Mouse (Mus musculus) ovary, adult 18-20 months (tissue): ENCODE measurements at regions not wholly inside any gene's neighbourhood (a gene's known extent, or its start where the extent isn't known, plus 50 kb on each side); places are given as distances from the start of the nearest gene placed in this dataset.

Experiments used
- DNase-seq: peaks from one replicate; pipeline ENCODE4 v3.0.0; 2022; ENCODE audit warnings: low spot score, mixed read lengths

DNA sequence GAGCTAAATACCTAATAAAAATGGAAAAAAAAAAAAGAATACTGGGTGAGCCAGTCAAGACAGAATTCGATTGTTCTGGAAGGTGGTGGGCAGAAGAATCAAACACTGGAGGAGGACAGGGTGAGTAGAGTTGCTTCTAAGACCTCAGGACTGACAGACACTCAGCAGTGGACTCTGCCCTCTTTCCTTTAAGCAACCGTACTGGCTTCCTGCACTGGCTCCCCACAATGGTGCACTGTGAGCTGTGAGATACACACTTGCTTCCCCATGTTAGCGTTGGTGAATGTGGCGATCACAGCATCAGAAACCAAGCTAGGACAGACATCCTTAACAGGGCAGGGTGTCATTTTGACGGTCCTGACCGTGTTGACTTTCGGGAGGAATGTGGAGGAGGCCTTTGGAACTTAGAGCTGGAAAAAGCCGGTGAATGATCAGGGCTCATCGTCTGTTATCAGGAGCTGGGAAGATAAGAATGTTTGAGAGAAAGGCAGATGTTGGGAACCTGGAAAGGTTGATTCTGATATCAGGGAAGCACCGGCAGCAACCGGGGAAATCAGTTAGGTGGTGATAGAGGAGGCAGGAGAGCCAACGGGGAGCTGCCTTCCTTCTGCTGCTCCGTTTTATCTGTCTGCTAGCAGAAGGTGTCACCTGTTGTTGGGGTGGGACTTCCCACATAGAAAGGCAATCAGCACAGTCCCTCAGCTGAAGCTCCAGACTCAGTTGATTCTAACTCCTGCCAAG lies 254.8 kb downstream of the Ajap1 start:
- no peak for DNase-seq

DNA sequence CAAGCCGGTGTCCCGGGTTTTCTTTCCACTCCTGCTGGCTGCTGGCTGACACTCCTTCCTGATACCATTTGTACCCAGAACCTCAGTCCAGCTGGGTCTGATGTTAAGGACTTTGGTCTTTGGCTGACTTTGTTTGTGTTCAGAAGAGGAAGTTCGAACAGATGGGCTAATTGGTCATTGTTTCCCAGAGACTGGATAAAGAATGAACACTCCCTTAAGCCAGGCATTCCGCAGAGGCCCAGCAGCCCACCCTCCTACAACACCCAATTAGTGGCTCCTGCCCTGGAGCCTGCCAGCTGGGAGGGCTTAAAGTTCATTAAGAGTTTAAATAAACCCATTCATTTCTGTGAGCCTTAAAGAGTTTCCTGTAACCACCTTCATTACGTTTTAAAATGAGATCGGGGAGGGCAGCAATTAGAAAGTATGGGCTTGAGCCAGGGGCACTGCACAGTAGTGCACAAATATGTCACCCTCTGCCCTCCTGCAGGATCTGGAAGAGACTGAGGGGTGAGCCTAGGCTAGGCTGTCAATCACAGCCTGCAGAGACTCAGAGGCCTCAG lies 257.9 kb downstream of the Ajap1 start:
- no peak for DNase-seq

DNA sequence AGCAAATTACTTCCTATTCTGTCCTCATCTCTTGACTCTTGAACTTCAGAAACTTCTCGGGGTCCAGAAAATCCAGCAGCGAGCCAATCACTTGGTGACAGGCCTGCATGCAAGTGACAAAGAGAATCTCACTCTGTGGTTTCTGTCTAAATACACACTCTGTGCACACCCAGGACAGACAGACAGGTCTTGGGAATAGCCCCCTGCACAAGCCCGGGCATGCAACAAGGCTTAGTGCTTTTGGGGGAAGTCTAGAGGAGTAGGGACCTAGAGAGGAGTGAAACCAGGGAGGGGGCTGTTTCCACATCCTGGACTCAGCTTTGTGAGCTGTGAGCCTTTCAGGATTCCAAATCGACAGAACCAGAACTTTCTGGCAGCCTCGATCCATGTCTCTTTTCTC lies 259.6 kb downstream of the Ajap1 start:
- no peak for DNase-seq

DNA sequence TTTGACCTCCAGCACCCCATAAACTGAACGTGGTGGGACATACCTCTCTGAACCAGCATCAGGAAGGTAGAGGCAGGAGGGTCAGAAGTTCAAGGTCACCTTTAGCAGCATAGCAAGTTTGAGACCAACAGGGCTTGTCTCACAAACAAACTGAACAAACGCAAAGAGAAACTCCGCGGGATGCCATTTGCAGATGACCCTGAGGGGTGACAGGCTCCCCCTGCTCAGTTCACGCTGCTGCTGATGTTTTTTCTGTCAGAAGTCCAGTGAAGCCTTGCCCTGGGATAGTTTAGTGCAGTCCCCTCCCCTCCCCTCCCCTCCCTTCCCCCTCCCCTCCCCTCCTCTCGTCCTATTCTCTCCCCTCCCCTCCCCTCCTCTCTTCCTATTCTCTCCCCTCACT lies 262.1 kb downstream of the Ajap1 start:
- DNase-seq = no peak

DNA sequence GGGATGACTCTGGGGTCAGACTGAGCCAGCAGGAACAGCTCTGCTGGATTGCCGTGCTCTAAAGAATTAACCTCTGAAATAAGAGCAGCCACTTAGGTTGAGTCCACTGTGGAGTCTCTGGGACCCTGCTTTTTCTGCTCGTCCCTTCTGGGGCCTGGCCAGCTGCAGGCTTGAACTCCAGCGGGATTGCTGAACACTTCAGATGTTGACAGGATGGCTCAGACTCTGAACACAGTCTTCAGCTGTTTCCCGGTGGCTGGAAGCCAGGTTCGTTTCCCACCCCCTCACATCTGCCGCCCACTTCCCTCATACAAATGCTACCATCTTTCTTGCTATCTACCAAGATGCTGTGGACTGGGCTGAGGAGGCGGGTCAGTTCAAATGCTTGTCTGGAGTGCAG lies 262.5 kb downstream of the Ajap1 start:
- DNase-seq = no peak

DNA sequence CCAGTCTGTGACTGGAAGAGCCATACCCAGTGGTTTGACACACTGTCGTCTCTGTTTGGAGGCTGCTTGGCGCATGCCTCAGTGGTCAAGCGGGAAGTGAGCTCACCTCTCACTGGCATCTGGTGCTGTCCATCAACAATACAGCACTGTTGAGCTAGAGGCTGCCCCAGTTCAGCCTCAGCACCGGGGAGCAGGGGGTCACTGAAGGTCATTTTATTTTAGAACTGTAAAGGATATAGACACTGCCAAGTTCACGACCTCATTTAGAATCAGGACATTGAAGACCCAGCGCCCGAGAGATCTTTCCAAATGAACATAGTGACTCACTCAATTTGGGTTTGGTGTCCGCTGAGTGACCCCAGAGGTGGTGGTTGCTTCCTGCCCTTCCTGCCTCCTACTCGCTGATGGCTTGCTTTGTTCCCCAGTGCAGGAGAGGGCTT lies 265.1 kb downstream of the Ajap1 start:
- DNase-seq = no peak

DNA sequence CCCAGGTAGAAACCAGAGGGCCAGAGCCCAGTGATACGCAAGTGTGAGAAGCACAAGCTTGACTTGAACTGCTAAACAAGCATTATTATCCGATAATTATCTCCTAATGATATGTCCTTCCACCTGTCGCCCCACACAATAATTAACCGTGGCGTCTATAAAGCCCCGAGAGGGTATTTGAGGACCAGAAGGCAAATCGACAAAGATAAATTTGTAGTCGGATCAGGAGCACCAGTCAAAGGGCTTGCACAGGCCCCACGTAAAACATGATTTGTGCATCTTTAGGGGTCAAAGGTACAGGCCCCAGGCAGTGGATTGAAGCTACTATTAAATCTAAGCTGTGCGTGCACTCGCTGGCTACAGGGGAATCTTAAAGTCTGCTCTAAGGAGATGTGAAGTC lies 270.5 kb downstream of the Ajap1 start:
- no peak for DNase-seq

DNA sequence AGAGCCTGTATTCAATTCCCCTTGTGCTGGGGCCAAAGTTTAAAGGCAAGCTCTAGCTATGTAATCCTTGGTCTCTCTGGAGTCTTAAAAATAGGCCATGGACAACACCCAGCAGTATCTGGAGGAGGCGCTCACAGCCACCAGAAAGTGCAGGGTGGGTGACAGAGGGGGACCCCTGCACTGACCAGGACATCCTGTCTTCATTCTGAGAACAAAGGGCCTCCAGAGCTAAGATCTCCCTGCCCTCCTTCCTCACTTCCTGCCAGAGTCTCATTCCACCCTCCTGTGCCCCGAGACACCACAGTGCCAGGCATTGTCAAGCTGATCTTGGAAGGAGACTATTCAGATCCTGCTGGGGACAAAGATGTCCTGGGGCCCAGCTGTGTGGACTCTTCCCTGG lies 273.8 kb downstream of the Ajap1 start:
- DNase-seq = no peak

DNA sequence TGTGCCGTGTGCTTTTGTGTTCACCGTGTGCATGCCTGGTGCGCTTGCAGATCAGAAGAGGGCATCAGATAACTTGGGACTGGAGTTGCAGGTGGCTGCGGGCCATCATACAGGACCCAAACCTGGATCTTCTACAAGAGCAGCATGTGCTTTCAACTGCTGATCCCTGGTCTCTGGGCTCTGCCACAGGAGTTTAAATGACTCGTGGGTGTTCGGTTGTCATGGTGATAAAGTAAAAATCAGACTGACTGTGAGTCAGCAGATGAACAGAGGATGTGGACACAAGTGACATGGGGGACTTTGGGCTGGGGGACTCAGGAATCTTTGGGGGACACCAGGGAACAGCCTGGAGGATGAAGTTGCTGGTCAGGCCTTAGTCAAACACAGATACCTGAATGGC lies 274.4 kb downstream of the Ajap1 start:
- no peak for DNase-seq

DNA sequence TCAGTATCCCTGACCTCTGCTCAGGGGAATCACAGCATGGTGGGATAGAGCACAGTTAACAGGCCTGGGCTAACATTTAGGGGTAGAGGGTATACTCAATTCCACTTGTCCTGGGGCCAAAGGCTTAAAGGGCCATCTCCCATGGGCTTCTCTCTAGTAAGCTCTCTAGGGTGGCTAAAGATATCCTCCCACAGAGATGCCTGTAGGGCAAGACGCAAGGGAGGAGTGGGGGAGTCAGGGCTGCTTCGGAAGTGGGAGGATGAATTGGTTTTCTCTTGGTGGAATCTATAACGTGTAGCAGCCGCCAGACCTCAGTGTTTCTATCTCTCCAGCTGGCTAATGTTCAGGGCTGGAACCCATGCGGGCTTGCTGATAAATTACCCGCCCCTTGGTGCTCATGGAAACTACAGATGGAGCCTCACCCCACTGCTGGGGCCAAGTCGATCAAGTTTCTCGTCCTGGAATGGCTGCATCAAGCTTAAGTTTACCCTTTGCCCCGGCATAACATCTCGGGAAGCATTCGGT lies 275.0 kb downstream of the Ajap1 start:
- no peak for DNase-seq

DNA sequence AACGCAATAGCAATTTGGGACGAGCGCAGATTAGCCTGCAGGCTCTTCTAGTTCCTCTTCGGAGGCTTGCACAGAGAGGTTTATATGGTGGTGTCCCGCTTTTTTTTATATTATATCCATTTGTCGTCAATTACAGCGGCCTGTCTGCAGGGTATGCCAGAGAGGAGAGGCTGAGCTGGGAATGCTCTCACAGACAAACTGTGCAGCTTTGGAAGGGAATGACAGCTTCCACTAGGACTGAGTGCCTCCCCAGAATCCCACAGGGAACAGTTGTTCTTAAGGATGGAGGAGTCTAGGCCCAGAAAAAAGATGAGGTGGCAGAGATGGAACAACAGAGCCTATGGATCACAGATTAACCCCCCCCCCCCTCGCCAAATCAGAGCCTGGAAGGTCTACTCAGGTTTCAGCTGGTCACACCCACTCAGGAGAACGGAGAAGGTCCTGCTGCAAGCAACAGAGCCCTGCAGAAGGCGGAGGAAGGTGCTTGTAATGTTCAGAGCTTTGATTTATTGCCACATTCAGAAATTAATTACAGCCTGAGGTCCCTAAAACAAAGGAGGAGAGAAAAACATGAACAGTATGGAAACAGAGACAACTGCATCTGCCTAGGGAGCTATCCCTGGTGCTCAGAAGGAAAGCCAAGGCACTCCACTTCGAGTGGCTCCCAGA lies 275.7 kb downstream of the Ajap1 start:
- DNase-seq = no peak

DNA sequence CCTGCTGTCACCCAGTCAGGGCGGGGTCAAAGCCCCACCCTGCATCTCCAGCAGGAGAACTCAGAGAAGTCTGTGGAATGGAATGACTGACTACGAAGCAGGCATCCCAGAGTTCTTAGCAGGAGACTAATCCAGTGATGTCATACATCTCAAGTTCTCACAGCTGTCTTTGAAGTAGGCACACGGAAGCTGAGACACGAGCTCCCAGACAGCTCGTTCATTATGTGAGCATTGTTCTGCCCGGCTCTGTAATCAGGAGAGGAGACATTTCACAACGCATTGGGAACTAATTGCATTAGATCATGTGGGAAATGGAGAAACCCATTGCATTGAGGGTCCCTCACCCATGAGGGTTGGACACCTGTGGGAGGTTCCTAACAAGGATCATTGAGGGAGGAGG lies 277.8 kb downstream of the Ajap1 start:
- DNase-seq = no peak

DNA sequence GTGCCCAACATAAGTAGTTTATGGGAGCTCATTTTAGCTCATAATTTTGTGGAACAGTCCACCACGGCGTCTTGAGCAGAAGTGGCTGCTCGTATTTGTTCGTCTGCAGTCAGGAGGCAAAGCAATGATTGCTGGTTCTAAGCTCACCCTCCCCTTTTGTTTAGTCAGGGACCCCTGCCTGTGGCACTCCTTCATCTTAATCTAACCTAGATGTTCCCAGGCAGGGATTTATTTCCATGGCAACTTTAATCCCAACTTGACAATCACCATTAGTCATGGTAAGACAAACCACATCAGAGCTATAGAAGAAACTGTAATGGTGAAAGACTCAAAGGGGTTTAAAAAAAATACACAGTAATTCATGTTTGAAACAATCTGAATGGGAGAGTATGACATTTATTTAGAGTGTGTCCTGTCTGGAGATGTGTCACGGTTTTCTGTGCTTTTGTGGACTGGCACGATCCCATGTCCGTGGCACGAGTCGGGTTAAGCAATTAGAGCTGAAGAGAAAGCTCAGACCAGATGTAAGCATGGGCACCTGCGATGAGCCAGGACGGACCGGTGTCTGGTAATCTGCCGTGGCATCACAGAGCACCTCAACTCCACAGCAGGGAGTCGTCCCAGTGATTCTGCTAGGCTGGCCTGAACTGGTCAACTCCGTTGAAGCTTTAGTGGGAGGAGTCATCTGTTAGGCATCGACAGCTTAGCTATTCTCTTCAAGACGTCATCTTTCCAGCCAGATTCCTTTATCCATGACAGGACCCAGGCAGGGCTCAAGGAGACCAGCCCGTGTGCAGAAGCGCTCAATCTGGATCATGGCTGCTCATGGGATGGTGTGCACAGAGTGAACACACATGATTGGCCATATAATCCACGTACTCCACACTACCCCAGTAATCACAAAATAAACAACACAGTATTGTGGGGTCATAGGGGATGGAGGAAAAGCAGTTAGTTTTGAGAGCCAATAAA lies 281.5 kb downstream of the Ajap1 start:
- no peak for DNase-seq

DNA sequence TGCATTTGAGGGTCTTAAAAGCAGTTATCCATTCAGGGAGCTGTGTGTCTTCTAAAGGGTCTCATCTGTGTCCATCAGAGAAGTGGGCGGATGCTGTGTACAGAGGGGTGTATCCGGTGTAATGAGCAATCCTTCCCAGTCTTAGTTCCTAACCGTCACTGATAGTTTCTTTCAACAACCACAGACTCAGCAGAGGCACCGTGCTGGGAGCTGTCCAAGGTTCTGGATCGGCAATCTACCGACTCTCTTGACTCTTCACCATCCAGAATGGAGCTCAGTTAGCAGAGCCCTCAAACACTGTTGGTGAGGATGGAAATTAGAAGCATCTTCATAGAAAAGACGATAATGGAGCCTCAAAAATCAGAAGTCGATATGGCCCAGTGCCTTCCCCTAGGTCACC lies 293.1 kb downstream of the Ajap1 start:
- DNase-seq = no peak

DNA sequence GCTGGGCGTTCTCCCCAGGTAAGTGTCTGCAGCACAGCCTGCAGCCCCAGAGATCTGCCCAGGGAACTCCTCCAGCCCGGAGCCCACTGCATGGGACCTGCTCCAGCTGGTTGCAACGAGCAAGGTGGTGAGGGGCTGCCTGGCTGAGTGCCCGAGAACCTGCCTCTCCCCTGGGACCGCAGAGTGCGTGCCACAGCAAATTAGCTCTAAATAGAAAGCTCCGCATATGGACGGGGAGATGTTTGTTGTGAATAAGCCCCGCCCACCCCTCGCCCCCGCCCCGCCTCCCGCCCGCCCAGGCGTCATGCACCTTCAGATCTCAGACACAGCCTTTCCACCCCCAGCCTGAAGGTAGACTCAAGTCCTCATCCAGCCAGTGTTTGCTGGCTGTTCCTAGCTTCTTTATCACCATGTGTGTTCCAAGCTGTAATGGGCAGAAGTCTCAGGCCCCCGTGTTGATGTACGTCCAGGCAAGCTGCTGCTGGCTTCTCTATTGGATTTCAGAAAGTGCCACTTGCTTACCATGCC lies 294.0 kb downstream of the Ajap1 start:
- no peak for DNase-seq

DNA sequence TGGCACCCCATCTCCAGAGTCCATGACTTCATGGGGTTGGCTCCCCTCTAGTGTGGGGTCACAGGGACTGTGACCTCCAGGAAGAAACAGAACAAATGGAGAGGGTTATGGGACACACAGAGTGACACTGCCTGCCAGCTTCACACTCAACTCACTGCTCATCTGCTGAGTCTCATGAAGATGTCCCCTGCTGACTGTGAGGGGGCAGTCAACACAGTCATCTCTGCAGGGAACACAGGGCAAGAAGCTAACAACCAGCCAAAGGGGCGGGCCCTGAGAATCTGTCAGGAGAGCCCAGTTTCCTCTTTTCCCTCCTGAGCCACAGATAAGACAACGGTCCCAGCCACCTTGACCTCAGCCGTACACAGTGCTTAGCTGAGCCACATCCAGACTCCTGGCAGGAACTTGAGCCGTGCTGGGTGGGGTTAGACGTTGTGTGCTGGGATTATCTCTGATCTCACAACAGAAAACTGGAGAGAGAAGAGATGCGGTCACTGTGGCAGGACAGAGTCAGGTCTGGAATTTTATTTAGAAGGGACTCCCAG lies 294.6 kb downstream of the Ajap1 start:
- no peak for DNase-seq

DNA sequence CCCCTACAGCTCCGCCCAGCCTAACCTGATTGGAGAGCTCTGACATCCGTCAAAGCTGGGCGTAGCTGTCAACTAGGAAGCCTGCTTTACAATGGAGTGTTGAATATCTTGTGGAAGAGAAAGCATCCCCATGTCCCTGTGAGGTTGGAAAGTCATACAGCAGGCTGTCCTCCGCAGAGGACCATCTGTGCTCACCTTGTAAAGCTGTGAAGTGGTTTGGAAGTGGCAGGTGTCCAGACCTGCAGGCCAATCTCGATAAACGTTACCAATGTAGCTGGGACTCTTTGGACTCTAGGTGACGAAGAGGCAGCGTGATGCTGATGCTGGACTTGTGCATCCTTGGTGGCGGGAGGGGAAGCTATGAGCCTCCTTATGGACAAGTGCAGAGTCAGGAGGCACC lies 305.1 kb downstream of the Ajap1 start:
- DNase-seq = no peak

DNA sequence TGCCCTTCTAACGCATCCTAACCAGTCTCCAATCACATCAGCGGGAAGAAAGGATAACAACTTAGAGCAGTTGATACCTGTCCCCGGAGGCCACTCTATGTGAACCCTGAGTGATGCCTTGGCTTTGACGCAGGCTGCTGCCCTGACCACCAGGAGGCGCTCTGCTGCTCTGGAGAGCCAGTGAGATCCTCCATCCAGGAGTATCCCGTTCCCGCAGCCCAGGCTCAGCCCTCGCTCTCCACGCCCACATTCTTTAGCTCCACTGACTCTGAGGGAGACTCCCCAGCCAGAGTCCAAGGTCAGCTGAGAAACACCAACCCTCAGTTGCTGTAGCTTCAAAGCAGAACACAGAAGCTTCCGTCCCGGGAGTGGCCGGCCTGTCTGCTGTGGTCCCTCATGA lies 307.0 kb downstream of the Ajap1 start:
- peak; percentile 2 for DNase-seq

DNA sequence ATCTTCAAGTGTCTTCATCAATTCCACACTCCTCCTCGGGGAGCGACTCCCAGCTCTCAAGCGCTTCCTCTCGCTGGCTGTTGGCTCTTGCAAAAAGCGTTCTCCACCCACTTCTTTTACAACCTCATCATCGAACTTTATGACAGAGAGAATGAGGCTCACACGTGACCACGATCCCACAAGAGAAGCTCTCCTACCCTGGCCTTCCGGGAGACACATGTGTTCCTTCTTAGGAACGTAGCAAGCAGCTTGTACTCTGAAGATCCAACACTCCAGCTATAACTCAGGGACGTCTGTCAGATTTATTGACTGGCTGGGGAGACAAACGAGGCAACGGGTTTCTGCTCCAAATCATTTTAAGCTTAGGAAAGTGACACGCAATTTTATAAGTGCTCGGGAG lies 307.5 kb downstream of the Ajap1 start:
- no peak for DNase-seq

DNA sequence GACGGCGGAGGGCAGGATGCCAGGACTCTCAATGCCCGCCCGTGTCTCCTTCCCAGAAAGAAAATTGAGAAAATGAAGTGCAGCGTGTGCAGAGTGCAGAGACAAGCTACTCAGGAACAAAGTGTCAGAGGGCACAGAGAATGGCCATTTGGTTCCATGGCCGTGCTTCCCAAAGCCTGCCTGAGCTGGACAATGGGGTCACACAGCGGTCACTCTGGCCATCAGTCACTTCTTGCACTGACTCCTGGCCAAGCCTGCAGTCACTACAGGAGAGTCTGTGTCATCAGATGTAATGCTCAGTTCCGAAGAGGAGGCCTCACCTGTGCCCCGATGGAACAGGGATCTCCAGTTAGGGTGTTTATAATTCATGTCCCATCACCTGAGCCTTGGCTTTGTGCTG lies 312.6 kb downstream of the Ajap1 start:
- no peak for DNase-seq

DNA sequence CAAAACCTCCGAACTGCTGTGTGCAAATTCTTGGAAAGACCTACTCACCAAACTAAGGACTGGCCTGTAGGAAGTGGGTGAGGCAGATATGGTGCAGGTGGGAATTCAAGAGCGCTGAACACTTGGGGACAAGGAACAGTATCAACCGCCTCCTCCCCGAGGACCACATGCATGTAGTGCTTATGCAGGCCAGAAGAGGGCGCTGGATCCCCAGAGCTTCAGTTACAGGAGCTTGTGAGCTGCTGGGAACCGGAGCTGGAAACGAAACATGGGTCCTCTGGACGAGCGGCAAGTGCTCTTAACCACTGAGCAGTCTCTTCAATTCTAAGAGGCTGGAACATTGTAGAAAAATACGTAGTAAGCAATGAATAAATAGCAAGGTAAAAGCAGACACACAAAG lies 317.8 kb downstream of the Ajap1 start:
- DNase-seq = no peak

DNA sequence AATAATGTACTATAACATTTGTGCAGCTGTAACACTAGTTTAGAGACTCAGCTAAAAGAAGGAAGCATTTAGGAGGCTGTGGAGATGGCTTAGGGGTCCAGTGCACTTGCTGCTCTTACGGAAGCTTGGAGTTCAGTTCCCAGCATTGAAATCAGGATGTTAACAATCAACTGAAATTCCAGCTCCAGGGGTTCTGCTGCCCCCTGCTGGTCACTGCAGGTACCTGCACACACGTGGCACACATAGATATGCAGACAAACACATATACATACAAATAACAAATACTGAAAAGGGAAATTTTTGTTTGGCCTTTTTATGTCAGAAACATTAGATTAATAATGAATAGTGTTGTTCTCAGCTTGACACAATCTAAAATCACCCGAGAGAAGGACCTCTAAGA lies 322.5 kb downstream of the Ajap1 start:
- DNase-seq = no peak
